Mouse (Mus musculus) CD4-positive, CD25-positive, alpha-beta regulatory T cell, adult 2 months (primary cell): ENCODE data around the gene 4430402I18Rik.

Experiments
- DNase-seq: peaks from one replicate; pipeline ENCODE4 v3.0.0-alpha.2; 2012; ENCODE audit warnings: low read depth, low spot score

The 4430402I18Rik gene

GRCm38 (mm10) chr19:28968178-28968577, 578 bp upstream of the 4430402I18Rik start:
- no peak for DNase-seq

GRCm38 (mm10) chr19:28964552-28964903, 3.1 kb downstream of the 4430402I18Rik start:
- no peak for DNase-seq

- peak; percentile 88 for DNase-seq
Measured at GRCm38 (mm10) chr19:28963842-28964551, 3.6 kb downstream of the 4430402I18Rik start, which contains the start of gene Plpp6. Gene Plpp6 (plus strand): TSS chr19:28963953.

- DNase-seq = no peak
Measured at GRCm38 (mm10) chr19:28963513-28963841, 4.1 kb downstream of the 4430402I18Rik start.

GRCm38 (mm10) chr19:28963113-28963512, 4.5 kb downstream of the 4430402I18Rik start:
- DNase-seq = no peak

GRCm38 (mm10) chr19:28951251-28951650, 16.3 kb downstream of the 4430402I18Rik start:
- DNase-seq = no peak

- DNase-seq = no peak
Measured at GRCm38 (mm10) chr19:28947311-28947710, 20.3 kb downstream of the 4430402I18Rik start.

- no peak for DNase-seq
Measured at GRCm38 (mm10) chr19:28946782-28947181, 20.8 kb downstream of the 4430402I18Rik start.

GRCm38 (mm10) chr19:28941271-28941670, 26.3 kb downstream of the 4430402I18Rik start:
- DNase-seq = no peak

GRCm38 (mm10) chr19:28940135-28940874, 27.3 kb downstream of the 4430402I18Rik start:
- DNase-seq = no peak

GRCm38 (mm10) chr19:28934897-28935296, 32.7 kb downstream of the 4430402I18Rik start:
- no peak for DNase-seq

- DNase-seq = no peak
Measured at GRCm38 (mm10) chr19:28929034-28929433, 38.6 kb downstream of the 4430402I18Rik start.

GRCm38 (mm10) chr19:28927396-28927795, 40.2 kb downstream of the 4430402I18Rik start:
- DNase-seq = peak; percentile 15

GRCm38 (mm10) chr19:28926366-28926765, 41.2 kb downstream of the 4430402I18Rik start:
- DNase-seq = no peak

GRCm38 (mm10) chr19:28917839-28918238, 49.8 kb downstream of the 4430402I18Rik start:
- DNase-seq = no peak

- no peak for DNase-seq
Measured at GRCm38 (mm10) chr19:28916492-28916891, 51.1 kb downstream of the 4430402I18Rik start.

GRCm38 (mm10) chr19:28915602-28916250, 51.9 kb downstream of the 4430402I18Rik start:
- no peak for DNase-seq

GRCm38 (mm10) chr19:28914598-28914997, 53.0 kb downstream of the 4430402I18Rik start:
- DNase-seq = no peak

GRCm38 (mm10) chr19:28908693-28909092, 58.9 kb downstream of the 4430402I18Rik start:
- no peak for DNase-seq

- no peak for DNase-seq
Measured at GRCm38 (mm10) chr19:28908186-28908585, 59.4 kb downstream of the 4430402I18Rik start.

GRCm38 (mm10) chr19:28903536-28904119, 64.0 kb downstream of the 4430402I18Rik start:
- no peak for DNase-seq

GRCm38 (mm10) chr19:28902806-28903205, 64.8 kb downstream of the 4430402I18Rik start:
- DNase-seq = no peak
